Mouse (Mus musculus): ENCODE data around the gene Ccdc106.
A peak's percentile ranks its signal among the peaks of the same experiment; 100 is the strongest.
"Not testable (repeated sequence)": the region's sequence is repeated elsewhere in the genome, so short reads cannot be mapped to it uniquely, and the experiment has no call there.

Ccdc106 gene

GRCm38 (mm10) chr7:5051193-5052192 lies 31.1 kb downstream of the Ccdc106 start, which contains the start of gene Zfp580:
Zfp580 (plus strand) TSS chr7:5051538.
- peak; percentile 55 to 81 for DNase-seq (ENCODE audit: low spot score in 2 of 2)

- DNase-seq (ENCODE audit: low spot score in 2 of 2) = no peak
Measured at GRCm38 (mm10) chr7:5052438-5052837, 32.1 kb downstream of the Ccdc106 start.

- DNase-seq (ENCODE audit: low spot score in 2 of 2) = no peak
Measured at GRCm38 (mm10) chr7:5052931-5053343, 32.6 kb downstream of the Ccdc106 start.

GRCm38 (mm10) chr7:5053456-5054179 lies 33.3 kb downstream of the Ccdc106 start:
- no peak for DNase-seq (ENCODE audit: low spot score in 2 of 2)

GRCm38 (mm10) chr7:5056651-5057263 lies 36.4 kb downstream of the Ccdc106 start:
- no peak for DNase-seq (ENCODE audit: low spot score in 2 of 2)

GRCm38 (mm10) chr7:5057381-5057780 lies 37.0 kb downstream of the Ccdc106 start:
- no peak for DNase-seq (ENCODE audit: low spot score in 2 of 2)

- DNase-seq (ENCODE audit: low spot score in 2 of 2) = peak in 1 of 2 experiments; percentile 74
Measured at GRCm38 (mm10) chr7:5057804-5058203, 37.5 kb downstream of the Ccdc106 start.

GRCm38 (mm10) chr7:5058631-5059030 lies 38.3 kb downstream of the Ccdc106 start:
- DNase-seq (ENCODE audit: low spot score in 2 of 2) = no peak

- no peak for DNase-seq (ENCODE audit: low spot score in 2 of 2)
Measured at GRCm38 (mm10) chr7:5059421-5059820, 39.1 kb downstream of the Ccdc106 start.

GRCm38 (mm10) chr7:5060239-5060731 lies 39.9 kb downstream of the Ccdc106 start:
- peak; percentile 79 to 89 for DNase-seq (ENCODE audit: low spot score in 2 of 2)

- peak; percentile 95 to 96 for DNase-seq (ENCODE audit: low spot score in 2 of 2)
Measured at GRCm38 (mm10) chr7:5060944-5061773, 40.8 kb downstream of the Ccdc106 start.

GRCm38 (mm10) chr7:5061774-5062359 lies 41.5 kb downstream of the Ccdc106 start, which contains the start of gene U2af2:
U2af2 (plus strand) TSS chr7:5062143.
- DNase-seq (ENCODE audit: low spot score in 2 of 2) = peak; percentile 95 to 99

GRCm38 (mm10) chr7:5062360-5063001 lies 42.1 kb downstream of the Ccdc106 start:
- DNase-seq (ENCODE audit: low spot score in 2 of 2) = peak in 1 of 2 experiments; percentile 59

GRCm38 (mm10) chr7:5064886-5065285 lies 44.5 kb downstream of the Ccdc106 start:
- no peak for DNase-seq (ENCODE audit: low spot score in 2 of 2)

- DNase-seq (ENCODE audit: low spot score in 2 of 2) = no peak
Measured at GRCm38 (mm10) chr7:5073586-5073985, 53.2 kb downstream of the Ccdc106 start.

GRCm38 (mm10) chr7:5074984-5075383 lies 54.6 kb downstream of the Ccdc106 start:
- DNase-seq (ENCODE audit: low spot score in 2 of 2) = no peak

- DNase-seq (ENCODE audit: low spot score in 2 of 2) = no peak
Measured at GRCm38 (mm10) chr7:5076931-5077330, 56.6 kb downstream of the Ccdc106 start.

GRCm38 (mm10) chr7:5079365-5080009 lies 59.1 kb downstream of the Ccdc106 start:
- not testable (repeated sequence) for DNase-seq (ENCODE audit: low spot score in 2 of 2)

GRCm38 (mm10) chr7:5080010-5080751 lies 59.8 kb downstream of the Ccdc106 start, which contains the start of gene Epn1:
Epn1 (plus strand) TSS chr7:5080235.
- DNase-seq (ENCODE audit: low spot score in 2 of 2) = peak; percentile 95 to 97

Measured in spleen, postnatal 4 days (tissue).